Mouse (Mus musculus): ENCODE results near the gene Cx3cr1.

DNA sequence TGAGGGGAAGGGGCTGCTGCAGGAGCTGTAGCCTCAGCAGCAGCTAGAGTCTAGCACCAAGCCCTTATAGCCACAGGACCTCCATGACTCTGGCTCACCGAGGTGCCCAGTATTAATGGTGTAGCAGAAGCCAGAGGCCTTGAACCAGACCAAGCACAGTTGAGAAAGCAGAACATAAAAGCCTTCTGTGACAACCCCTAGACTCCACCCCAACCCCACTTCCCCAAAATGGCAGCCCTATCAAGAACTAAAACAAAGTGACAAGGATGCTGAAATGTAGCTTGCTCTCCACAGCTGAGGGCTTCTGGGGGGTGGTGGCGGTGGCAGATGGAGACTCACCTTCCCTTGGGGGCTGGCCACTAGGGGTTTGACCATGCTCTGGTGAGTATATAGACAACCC is 31.5 kb upstream of the Cx3cr1 start:
- TF ChIP-seq TAL1 (IDR thresholded peaks at IDR 0.05; ENCODE audit: low read length): no peak
- TF ChIP-seq GATA1 (IDR thresholded peaks at IDR 0.05; ENCODE audit: low read length): no peak
